Mouse (Mus musculus): ENCODE measurements around the gene Arhgef10l. TPM values are rescaled to one million over a fixed set of nuclear protein-coding genes. Genes with fewer than 3 reads are reported as not detected.
"Not testable (repeated sequence)": the region's sequence is repeated elsewhere in the genome, so short reads cannot be mapped to it uniquely, and the experiment has no call there.

The Arhgef10l gene
- polyA plus RNA-seq, 1 experiment, result 34.6 TPM

DNA sequence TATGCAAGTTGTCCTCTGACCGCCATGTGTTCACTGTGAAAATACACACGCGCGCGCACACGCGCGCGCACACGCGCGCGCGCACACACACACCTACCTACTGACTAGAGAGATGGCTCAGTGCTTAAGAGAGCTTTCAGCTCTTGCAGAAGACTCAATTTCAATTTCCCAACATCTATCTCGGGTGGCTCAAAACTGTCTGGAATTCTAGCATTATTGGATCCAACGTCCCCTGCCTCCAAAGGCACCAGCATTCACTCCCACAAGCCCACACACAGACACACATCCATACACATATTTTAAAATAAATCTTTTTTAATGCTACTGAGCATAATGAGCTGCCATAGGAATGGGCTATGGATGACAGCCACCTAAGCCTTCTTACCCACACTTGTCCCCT lies 89.2 kb downstream of the Arhgef10l start:
- Histone ChIP-seq H3K4me3 (replicated peaks; ENCODE audit: extremely low read depth, low read depth, low read length) (no peak overlapping the region), H3K4me1 (ENCODE audit: control insufficient read depth, insufficient read depth, low read length) (no peaks in the 10 kb centered on the region)
- TF ChIP-seq POLR2A (IDR thresholded peaks at IDR 0.05; ENCODE audit: borderline replicate concordance, extremely low read depth, low read depth, low read length) (no peak), CTCF (IDR thresholded peaks at IDR 0.05; ENCODE audit: insufficient read depth, low read length) (no peak)
- 97% methylated on average over 16 of the region's 16 CpGs for WGBS
- no peak for DNase-seq

DNA sequence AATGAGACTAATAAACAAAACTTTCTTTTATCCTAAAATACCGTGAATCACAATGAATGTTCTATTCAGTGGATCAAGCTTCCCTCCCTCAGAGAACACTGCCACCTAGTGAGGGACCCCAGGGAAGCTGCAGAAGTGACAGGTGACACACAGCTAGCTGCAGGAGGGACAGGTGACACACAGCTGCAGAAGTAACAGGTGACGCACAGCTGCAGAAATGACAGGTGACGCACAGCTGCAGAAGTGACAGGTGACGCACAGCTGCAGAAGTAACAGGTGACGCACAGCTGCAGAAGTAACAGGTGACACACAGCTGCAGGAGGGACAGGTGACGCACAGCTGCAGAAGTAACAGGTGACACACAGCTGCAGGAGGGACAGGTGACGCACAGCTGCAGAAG lies 90.9 kb downstream of the Arhgef10l start:
- DNase-seq; H3K4me3 ChIP-seq (replicated peaks; ENCODE audit: extremely low read depth, low read depth, low read length); H3K4me1 ChIP-seq (ENCODE audit: control insufficient read depth, insufficient read depth, low read length): not testable (repeated sequence)
- TF ChIP-seq CTCF (IDR thresholded peaks at IDR 0.05; ENCODE audit: insufficient read depth, low read length), result 0 out of 2 replicates have a peak, but pooled peaks have one; percentile 2
- 89% methylated on average over 7 of the region's 7 CpGs for WGBS

DNA sequence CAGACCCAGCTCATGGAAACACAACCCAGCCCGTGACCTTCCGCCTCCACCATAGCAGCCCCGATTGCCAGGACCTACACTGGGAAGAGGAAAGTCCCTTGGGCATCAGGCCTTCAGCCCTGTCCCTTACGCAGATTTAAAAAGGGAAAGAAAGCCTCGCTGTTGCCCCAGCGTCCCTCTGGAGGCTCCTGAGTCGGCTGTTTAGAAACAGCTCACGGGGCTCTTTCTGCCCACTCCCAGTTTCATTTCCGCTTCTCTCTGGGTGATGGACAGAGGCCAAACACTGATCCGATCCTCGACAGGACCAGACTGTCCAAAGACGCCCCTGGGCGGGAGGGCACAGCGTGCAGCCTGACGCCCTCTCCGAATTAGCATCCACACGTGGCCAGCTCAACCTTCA lies 93.4 kb downstream of the Arhgef10l start:
- Histone ChIP-seq H3K4me3 (replicated peaks; ENCODE audit: extremely low read depth, low read depth, low read length) (no peak overlapping the region), H3K4me1 (ENCODE audit: control insufficient read depth, insufficient read depth, low read length) (no peaks in the 10 kb centered on the region)
- no peak for DNase-seq
- TF ChIP-seq CTCF (IDR thresholded peaks at IDR 0.05; ENCODE audit: insufficient read depth, low read length) (no peak), POLR2A (IDR thresholded peaks at IDR 0.05; ENCODE audit: borderline replicate concordance, extremely low read depth, low read depth, low read length) (no peak)
- 78% methylated on average over 17 of the region's 17 CpGs for WGBS

DNA sequence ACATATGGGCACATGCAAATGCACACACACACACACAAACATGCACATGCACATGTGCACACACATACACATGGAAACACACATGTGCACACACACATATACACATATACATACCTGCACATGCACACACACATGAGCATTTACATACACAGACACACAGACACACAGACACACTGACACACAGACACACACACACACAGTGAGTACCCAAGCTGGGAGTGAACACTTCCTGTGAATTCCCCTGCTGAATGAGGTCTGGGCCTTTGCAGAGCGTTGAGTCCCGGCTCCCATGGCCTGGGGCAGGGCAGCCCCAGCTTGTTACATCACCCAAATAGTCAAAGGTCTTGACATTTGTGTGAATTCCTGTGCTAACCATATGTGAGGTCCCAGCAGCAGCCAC lies 96.4 kb downstream of the Arhgef10l start:
- H3K4me3 ChIP-seq (replicated peaks; ENCODE audit: extremely low read depth, low read depth, low read length), result no peak overlapping the region
- 86% methylated on average over 2 of the region's 2 CpGs for WGBS

DNA sequence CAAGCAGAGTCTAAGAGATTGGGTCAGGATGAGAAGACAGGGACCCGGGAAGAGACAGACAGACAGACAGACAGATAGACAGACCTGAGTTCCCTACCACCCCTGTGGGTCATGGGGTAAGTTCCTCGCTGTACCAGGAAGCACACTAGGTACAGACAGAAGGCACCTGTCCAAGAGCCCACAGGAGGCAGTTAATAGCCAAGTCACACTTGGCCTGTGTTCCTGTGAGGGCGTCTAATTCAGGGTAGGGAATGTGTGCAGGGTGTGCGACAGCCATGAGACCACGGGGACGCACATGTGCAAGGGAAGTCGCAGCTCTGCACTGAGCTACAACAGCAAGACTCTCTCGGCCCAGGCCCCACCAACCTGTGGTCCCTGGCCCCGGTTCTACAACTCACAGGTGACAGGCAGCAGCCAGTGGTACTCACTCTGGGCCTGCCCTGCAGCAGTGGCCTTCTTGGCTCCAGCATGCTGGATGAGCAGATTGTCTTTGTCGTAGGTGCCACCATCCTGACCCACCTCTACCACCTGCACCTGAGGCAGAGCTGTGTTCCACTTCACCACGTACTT lies 97.8 kb downstream of the Arhgef10l start:
- Histone ChIP-seq H3K4me1 (ENCODE audit: control insufficient read depth, insufficient read depth, low read length) (no peaks in the 10 kb centered on the region), H3K4me3 (replicated peaks; ENCODE audit: extremely low read depth, low read depth, low read length) (no peak overlapping the region)
- WGBS, result 89% methylated on average over 11 of the region's 11 CpGs
- DNase-seq, result no peak
- TF ChIP-seq POLR2A (IDR thresholded peaks at IDR 0.05; ENCODE audit: borderline replicate concordance, extremely low read depth, low read depth, low read length) (no peak), CTCF (IDR thresholded peaks at IDR 0.05; ENCODE audit: insufficient read depth, low read length) (no peak)

More for the DNA sequence above, 96.4 kb downstream of the Arhgef10l start:
- TF ChIP-seq CTCF (IDR thresholded peaks at IDR 0.05; ENCODE audit: insufficient read depth, low read length) (no peak), POLR2A (IDR thresholded peaks at IDR 0.05; ENCODE audit: borderline replicate concordance, extremely low read depth, low read depth, low read length) (no peak)
- no peak for DNase-seq
- H3K4me1 ChIP-seq (ENCODE audit: control insufficient read depth, insufficient read depth, low read length), result no peaks in the 10 kb centered on the region

DNA sequence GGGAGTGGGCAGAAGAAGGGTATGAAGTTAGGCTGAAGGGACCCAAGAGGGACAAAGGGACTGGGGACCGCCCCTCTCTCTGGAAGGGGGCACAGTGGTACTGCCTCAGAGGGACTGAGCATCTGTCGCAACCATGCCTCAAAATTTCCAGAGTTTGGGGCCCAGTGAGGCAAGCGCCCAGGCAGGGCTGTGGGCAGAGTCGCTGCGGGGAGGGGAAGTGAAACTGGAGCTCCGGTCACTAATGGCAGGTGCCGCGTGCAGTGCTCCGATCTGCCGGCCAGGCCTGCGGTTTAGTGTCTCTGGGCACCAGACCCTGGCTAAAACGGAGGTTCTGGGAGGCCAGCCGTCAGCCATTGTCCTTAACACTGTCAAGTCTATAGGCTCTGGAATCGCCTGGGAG lies 99.0 kb downstream of the Arhgef10l start:
- DNase-seq, result no peak
- Histone ChIP-seq H3K4me3 (replicated peaks; ENCODE audit: extremely low read depth, low read depth, low read length) (no peak overlapping the region), H3K4me1 (ENCODE audit: control insufficient read depth, insufficient read depth, low read length) (no peaks in the 10 kb centered on the region)
- WGBS, result 84% methylated on average over 14 of the region's 14 CpGs
- TF ChIP-seq CTCF (IDR thresholded peaks at IDR 0.05; ENCODE audit: insufficient read depth, low read length) (no peak), POLR2A (IDR thresholded peaks at IDR 0.05; ENCODE audit: borderline replicate concordance, extremely low read depth, low read depth, low read length) (no peak)

DNA sequence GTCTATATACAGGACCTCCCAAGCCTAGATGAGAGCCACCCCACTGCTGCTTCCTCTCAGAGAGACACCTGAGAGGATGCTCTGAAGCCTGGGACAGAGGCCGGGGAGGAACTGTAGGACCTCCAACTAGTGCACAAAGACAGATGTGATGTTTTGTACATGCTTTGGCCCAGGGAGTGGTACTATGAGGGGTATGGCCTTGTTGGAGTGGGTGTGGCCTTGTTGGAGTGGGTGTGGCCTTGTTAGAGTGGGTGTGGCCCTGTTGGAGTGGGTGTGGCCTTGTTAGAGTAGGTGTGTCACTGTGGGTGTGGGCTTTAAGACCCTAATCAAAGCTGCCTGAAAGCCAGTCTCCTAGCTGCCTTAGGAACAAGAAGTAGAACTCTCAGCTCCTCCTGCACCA lies 101.4 kb downstream of the Arhgef10l start:
- not testable (repeated sequence) for H3K4me3 ChIP-seq (replicated peaks; ENCODE audit: extremely low read depth, low read depth, low read length); DNase-seq; H3K4me1 ChIP-seq (ENCODE audit: control insufficient read depth, insufficient read depth, low read length)
- 92% methylated on average over 1 of the region's 1 CpGs for WGBS

DNA sequence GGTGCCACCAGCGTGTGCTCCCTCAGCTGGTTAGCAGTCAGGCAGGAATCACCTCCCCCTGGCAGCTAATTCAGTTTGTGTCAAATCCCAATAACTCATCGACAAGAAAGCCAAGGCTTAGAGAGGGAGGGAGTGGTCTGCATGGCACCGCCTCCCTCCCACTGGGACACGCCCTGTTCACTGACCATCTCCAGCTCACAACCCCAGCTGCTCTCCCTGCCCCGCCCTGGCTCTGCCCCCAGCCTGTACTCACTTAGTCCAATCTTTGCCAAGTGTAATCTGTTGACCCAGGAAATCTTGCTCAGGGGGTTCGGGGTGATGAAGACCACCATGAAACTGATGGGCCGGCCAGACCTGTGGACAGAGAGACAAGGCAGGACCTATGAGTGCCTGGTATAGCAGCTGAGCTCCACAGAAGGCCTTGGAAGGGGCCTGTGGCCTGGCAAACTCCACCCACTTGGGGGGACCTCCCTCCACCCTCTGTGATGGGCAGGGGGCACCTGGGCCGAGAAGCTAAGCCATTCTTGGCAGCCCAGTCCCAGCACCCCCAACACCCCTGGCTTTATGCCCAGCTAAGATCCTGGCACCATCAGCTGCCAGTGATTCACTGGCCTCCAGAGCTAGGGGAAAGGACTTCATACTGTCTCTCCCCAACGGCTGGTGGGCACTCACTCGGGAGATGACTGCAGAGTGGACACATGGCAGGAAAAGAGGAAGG lies 103.2 kb downstream of the Arhgef10l start:
- H3K4me1 ChIP-seq (ENCODE audit: control insufficient read depth, insufficient read depth, low read length), result no peaks in the 10 kb centered on the region
- no peak for DNase-seq
- no peak overlapping the region for H3K4me3 ChIP-seq (replicated peaks; ENCODE audit: extremely low read depth, low read depth, low read length)
- TF ChIP-seq CTCF (IDR thresholded peaks at IDR 0.05; ENCODE audit: insufficient read depth, low read length) (no peak), POLR2A (IDR thresholded peaks at IDR 0.05; ENCODE audit: borderline replicate concordance, extremely low read depth, low read depth, low read length) (no peak)
- WGBS, result 64% methylated on average over 10 of the region's 10 CpGs

DNA sequence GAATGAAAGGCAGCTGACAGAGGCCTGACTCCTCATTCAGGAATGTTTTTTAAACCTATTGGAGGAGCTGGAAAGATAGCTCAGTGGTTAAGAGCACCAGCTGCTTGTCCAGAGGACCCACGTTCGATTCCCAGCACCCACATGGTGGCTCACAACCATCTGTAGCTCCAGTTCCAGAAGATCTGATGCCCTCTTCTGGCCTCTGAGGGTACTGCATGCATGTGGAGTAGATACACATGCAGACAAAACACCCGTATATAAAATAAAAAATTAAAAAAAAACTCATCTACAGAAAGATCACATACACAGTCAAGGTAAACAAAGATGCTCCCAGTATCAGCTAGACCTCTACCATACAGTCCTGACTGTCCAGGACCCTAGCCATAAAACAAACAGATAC lies 104.1 kb downstream of the Arhgef10l start:
- TF ChIP-seq POLR2A (IDR thresholded peaks at IDR 0.05; ENCODE audit: borderline replicate concordance, extremely low read depth, low read depth, low read length), result no peak
- TF ChIP-seq CTCF (IDR thresholded peaks at IDR 0.05; ENCODE audit: insufficient read depth, low read length), result no peak
- Histone ChIP-seq H3K4me1 (ENCODE audit: control insufficient read depth, insufficient read depth, low read length) (no peaks in the 10 kb centered on the region), H3K4me3 (replicated peaks; ENCODE audit: extremely low read depth, low read depth, low read length) (no peak overlapping the region)
- no peak for DNase-seq
- WGBS, result 95% methylated on average over 3 of the region's 3 CpGs

DNA sequence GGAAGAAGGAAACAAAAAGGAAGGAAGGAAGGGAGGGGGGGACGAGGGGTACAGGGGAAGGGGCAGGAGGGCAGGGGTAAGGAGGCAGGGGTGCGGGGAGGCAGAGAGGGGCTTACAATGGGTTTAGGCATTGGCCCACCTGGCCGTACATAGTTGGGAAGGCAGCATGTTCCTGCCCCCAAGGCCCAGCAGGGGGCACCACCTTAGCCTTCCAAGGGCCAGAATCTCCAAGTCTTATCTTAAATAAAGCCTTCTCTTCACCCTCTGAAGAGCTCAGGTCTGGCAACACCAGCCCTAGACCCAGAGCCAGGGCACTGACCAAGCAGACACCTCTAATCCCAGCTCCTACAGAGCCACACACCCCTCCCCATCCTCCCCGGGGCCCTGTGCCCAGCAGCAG lies 106.0 kb downstream of the Arhgef10l start:
- no peaks in the 10 kb centered on the region for H3K4me1 ChIP-seq (ENCODE audit: control insufficient read depth, insufficient read depth, low read length)
- WGBS, result 67% methylated on average over 4 of the region's 4 CpGs

More for the DNA sequence above, 106.0 kb downstream of the Arhgef10l start:
- peak; percentile 34; the same call in 1 of the 2 replicates for TF ChIP-seq CTCF (IDR thresholded peaks at IDR 0.05; ENCODE audit: insufficient read depth, low read length)
- TF ChIP-seq POLR2A (IDR thresholded peaks at IDR 0.05; ENCODE audit: borderline replicate concordance, extremely low read depth, low read depth, low read length), result no peak
- H3K4me3 ChIP-seq (replicated peaks; ENCODE audit: extremely low read depth, low read depth, low read length), result no peak overlapping the region
- DNase-seq, result no peak

Measured in lung, adult 2 months (tissue).